Comparison of ENCODE assay signal across 18 mouse cellular contexts in genomic region chr5:139683228-139683627, GRCm38 (mm10). TPM values are rescaled to one million over a fixed set of nuclear protein-coding genes. Genes with fewer than 3 reads are reported as not detected.
DNase-seq lines count a peak whose midpoint lies in the region; ATAC-seq and TF ChIP-seq lines count a peak whose summit lies in the region.
"Had no signal": no experiment of that assay in that cellular context is flagged by ENCODE, and none has a peak within 500 bp of the region (broad histone marks: within the 10 kb centered on the region; RNA-seq: fewer than 3 reads in every experiment).

No protein-coding gene starts in this region.

- H3K36me3 ChIP-seq in hindbrain, embryonic 11.5 days (ENCODE audit: control insufficient read depth, insufficient read depth, low read length) = no peaks in the 10 kb centered on the region
- H3K36me3 ChIP-seq in hindbrain, embryonic 10.5 days = no peaks in the 10 kb centered on the region
- no peaks in the 10 kb centered on the region for H3K36me3 ChIP-seq in lung, embryonic 14.5 days (ENCODE audit: insufficient read depth)
- no peaks in the 10 kb centered on the region for H3K36me3 ChIP-seq in embryonic facial prominence, embryonic 11.5 days (replicated peaks; ENCODE audit: control insufficient read depth, insufficient read depth, low read depth, low read length)
- H3K36me3 ChIP-seq: embryonic facial prominence, embryonic 13.5 days; forebrain, embryonic 15.5 days; G1E; heart, embryonic 15.5 days had no signal

- no peak overlapping the region for H3K27ac ChIP-seq in hindbrain, embryonic 11.5 days (ENCODE audit: low read depth, low read length)
- H3K27ac ChIP-seq in hindbrain, embryonic 10.5 days = no peak overlapping the region; the same call in 1 of the 2 replicates
- no peak overlapping the region for H3K27ac ChIP-seq in lung, embryonic 14.5 days (ENCODE audit: low read depth)
- peak overlapping the region; percentile 28; the same call in 1 of the 2 replicates for H3K27ac ChIP-seq in embryonic facial prominence, embryonic 11.5 days (replicated peaks; ENCODE audit: low read depth, low read length)
- H3K27ac ChIP-seq: heart, embryonic 15.5 days had no signal

- ATAC-seq in hindbrain, embryonic 11.5 days (ENCODE audit: low FRiP score) = no peak
- no peak for ATAC-seq in lung, embryonic 14.5 days (ENCODE audit: insufficient read depth)
- no peak for ATAC-seq in embryonic facial prominence, embryonic 11.5 days (replicated peaks; ENCODE audit: insufficient number of reproducible peaks, low FRiP score, low TSS enrichment, low read depth)

- H3K4me2 ChIP-seq in hindbrain, embryonic 11.5 days (replicated peaks; ENCODE audit: low read depth, low read length) = no peak overlapping the region
- no peak overlapping the region for H3K4me2 ChIP-seq in lung, embryonic 14.5 days
- no peak overlapping the region for H3K4me2 ChIP-seq in embryonic facial prominence, embryonic 11.5 days (ENCODE audit: low read depth, low read length)
- H3K4me2 ChIP-seq: heart, embryonic 15.5 days had no signal

- H3K9me3 ChIP-seq in hindbrain, embryonic 11.5 days (ENCODE audit: control insufficient read depth, low read length) = no peaks in the 10 kb centered on the region
- H3K9me3 ChIP-seq in hindbrain, embryonic 10.5 days = 0 out of 2 replicates have a peak, but pooled peaks cover 2% of the 10 kb centered on the region
- no peaks in the 10 kb centered on the region for H3K9me3 ChIP-seq in lung, embryonic 14.5 days (ENCODE audit: low read depth, low read length)
- no peaks in the 10 kb centered on the region for H3K9me3 ChIP-seq in embryonic facial prominence, embryonic 11.5 days (replicated peaks; ENCODE audit: control insufficient read depth, low read length)
- H3K9me3 ChIP-seq: embryonic facial prominence, embryonic 13.5 days; forebrain, embryonic 15.5 days; G1E; heart, embryonic 15.5 days had no signal

- DNase-seq in hindbrain, embryonic 11.5 days (ENCODE audit: low spot score) = peak; percentile 21
- DNase-seq in hindbrain, embryonic 10.5 days (ENCODE audit: low spot score) = no peak
- no peak for DNase-seq in lung, embryonic 14.5 days
- DNase-seq in lung, postnatal 14 days = no peak
- peak; percentile 23 for DNase-seq in embryonic facial prominence, embryonic 11.5 days (ENCODE audit: low spot score)
- peak; percentile 40 for DNase-seq in retina, postnatal 1 day
- no peak for DNase-seq in spleen, adult 12 weeks (ENCODE audit: low spot score)
- DNase-seq: adrenal gland, postnatal 25 days; cerebellum, adult 11 months; gastrocnemius, postnatal 36 days; kidney, adult 11 months; liver; lung, postnatal 10 days; thymus, postnatal 25 days had no signal

- peaks cover 3% of the 10 kb centered on the region for H3K4me1 ChIP-seq in hindbrain, embryonic 11.5 days (replicated peaks; ENCODE audit: control insufficient read depth, insufficient read depth, low read length)
- peaks cover 40% of the 10 kb centered on the region for H3K4me1 ChIP-seq in hindbrain, embryonic 10.5 days (replicated peaks)
- peaks cover 9% of the 10 kb centered on the region; the same call in 1 of the 2 replicates for H3K4me1 ChIP-seq in lung, embryonic 14.5 days (ENCODE audit: insufficient read depth)
- peaks cover 6% of the 10 kb centered on the region; the same call in 1 of the 2 replicates for H3K4me1 ChIP-seq in embryonic facial prominence, embryonic 11.5 days (ENCODE audit: control insufficient read depth, insufficient read depth, low read length)
- H3K4me1 ChIP-seq: heart, embryonic 15.5 days had no signal

- peaks cover 33% of the 10 kb centered on the region for H3K27me3 ChIP-seq in hindbrain, embryonic 11.5 days (ENCODE audit: control insufficient read depth, insufficient read depth, low read length)
- peaks cover 82% of the 10 kb centered on the region for H3K27me3 ChIP-seq in hindbrain, embryonic 10.5 days (ENCODE audit: insufficient read depth, poor library complexity, severe bottlenecking)
- peaks cover 3% of the 10 kb centered on the region; the same call in 1 of the 2 replicates for H3K27me3 ChIP-seq in lung, embryonic 14.5 days (ENCODE audit: insufficient read depth, low read length)
- no peaks in the 10 kb centered on the region for H3K27me3 ChIP-seq in embryonic facial prominence, embryonic 11.5 days (ENCODE audit: control insufficient read depth, insufficient read depth, low read length)

- no peak overlapping the region for H3K9ac ChIP-seq in hindbrain, embryonic 11.5 days (ENCODE audit: low read depth, low read length)
- no peak overlapping the region for H3K9ac ChIP-seq in lung, embryonic 14.5 days
- no peak overlapping the region for H3K9ac ChIP-seq in embryonic facial prominence, embryonic 11.5 days (replicated peaks; ENCODE audit: low read length)
- H3K9ac ChIP-seq: forebrain, embryonic 15.5 days; heart, embryonic 15.5 days had no signal

- H3K4me3 ChIP-seq in hindbrain, embryonic 11.5 days (ENCODE audit: low read depth, low read length) = no peak overlapping the region
- no peak overlapping the region for H3K4me3 ChIP-seq in hindbrain, embryonic 10.5 days
- no peak overlapping the region for H3K4me3 ChIP-seq in lung, embryonic 14.5 days (ENCODE audit: low read depth, low read length)
- no peak overlapping the region for H3K4me3 ChIP-seq in embryonic facial prominence, embryonic 11.5 days (ENCODE audit: low read depth, low read length)
- H3K4me3 ChIP-seq: embryonic facial prominence, embryonic 13.5 days; forebrain, embryonic 15.5 days; heart, embryonic 15.5 days had no signal

- WGBS in hindbrain, embryonic 11.5 days = 3% methylated on average over 2 of the region's 2 CpGs
- 3% methylated on average over 2 of the region's 2 CpGs for WGBS in hindbrain, embryonic 10.5 days
- 0% methylated on average over 2 of the region's 2 CpGs for WGBS in lung, embryonic 14.5 days
- 3% methylated on average over 2 of the region's 2 CpGs for WGBS in embryonic facial prominence, embryonic 11.5 days

- 0 out of 2 replicates have a peak, but pooled peaks have one; percentile 1 for TF ChIP-seq CTCF in lung, embryonic 14.5 days (IDR thresholded peaks at IDR 0.05; ENCODE audit: low read depth)

RNA-seq across cellular contexts. Expression of gene Micall2, which starts 52.9 kb away (rescaled TPM):
- 4.0 and 4.9 TPM in 2 replicates for polyA plus RNA-seq in hindbrain, embryonic 11.5 days (2014; fragmentation: Nextera tagmentation; extraction: Ambion mirVana)
- 6.9 and 10.2 TPM in 2 replicates for polyA plus RNA-seq in hindbrain, embryonic 10.5 days (2016; fragmentation: Nextera tagmentation; extraction: Ambion mirVana)
- 3.0 and 4.8 TPM in 2 replicates for polyA plus RNA-seq in lung, embryonic 14.5 days (2014; fragmentation: Nextera tagmentation; extraction: Ambion mirVana)
- 5.7 and 6.4 TPM in 2 replicates for polyA plus RNA-seq in embryonic facial prominence, embryonic 11.5 days (2014; fragmentation: Nextera tagmentation; extraction: Ambion mirVana)

Comparison
In these comparisons a context has a peak if more than half of its experiments do, and no peak if none do; other contexts are left out.
1. DNase-seq: peak in hindbrain, embryonic 11.5 days (single experiment), embryonic facial prominence, embryonic 11.5 days (single experiment) and retina, postnatal 1 day (single experiment); none in hindbrain, embryonic 10.5 days (single experiment), lung, embryonic 14.5 days (single experiment), lung, postnatal 14 days (single experiment) and spleen, adult 12 weeks (single experiment).